Mouse (Mus musculus): ENCODE measurements around the gene Ndst4. TPM values are rescaled to one million over a fixed set of nuclear protein-coding genes. Genes with fewer than 3 reads are reported as not detected.

The Ndst4 gene
- polyA plus RNA-seq, 1 experiment from 2014 or later: 0.07 TPM

DNA sequence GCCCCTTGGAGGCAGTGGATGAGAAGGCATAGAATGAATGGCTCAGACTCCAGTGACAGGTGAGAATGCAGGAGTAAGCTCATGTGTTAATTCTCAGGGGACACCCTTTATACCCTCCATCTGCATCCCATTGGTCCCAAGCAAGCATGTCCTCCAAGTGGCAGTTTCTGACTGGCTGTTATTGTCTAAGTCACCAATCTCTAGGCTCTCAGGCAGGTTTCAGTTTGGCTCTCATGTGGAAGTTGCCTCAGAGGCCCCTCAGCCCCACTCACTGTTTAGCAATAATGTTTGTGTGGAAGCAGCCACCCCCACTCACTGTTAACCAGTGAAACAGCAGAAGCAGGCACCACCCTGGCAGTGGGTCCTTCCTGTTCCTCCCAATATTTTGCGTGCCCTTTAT, 353.0 kb downstream of the Ndst4 start:
- Histone ChIP-seq H3K27ac (replicated peaks) (no peak overlapping the region), H3K36me3 (no peaks in the 10 kb centered on the region), H3K9me3 (replicated peaks) (no peaks in the 10 kb centered on the region), H3K4me3 (no peak overlapping the region), H3K27me3 (ENCODE audit: low read depth, poor library complexity, severe bottlenecking) (no peaks in the 10 kb centered on the region), H3K4me1 (peaks cover 7% of the 10 kb centered on the region)
- WGBS: 95% methylated on average over 1 of the region's 1 CpGs
- no peak for DNase-seq (ENCODE audit: low spot score)

DNA sequence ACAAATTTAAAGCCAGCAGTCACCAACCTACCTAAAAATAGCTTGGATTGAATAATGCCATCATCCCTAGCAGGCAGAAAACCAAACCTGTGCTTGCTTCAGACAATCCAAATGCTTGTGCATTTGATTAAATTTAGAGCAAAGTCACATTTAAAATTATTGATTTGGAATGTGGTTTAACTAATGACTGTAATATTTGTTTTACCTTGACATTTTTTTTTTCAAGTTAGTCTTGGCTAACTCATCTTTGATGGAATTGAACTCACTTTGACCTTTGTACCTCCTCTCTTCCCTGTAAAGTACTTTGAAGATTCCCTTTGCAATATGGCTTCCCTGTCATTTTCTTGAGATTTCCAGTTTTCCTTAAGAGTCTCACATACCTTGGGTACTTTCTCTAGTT, 356.8 kb downstream of the Ndst4 start:
- no peaks in the 10 kb centered on the region for H3K9me3 ChIP-seq (replicated peaks)
- no peak overlapping the region for H3K4me3 ChIP-seq
- no peak for DNase-seq (ENCODE audit: low spot score)
- no peak overlapping the region for H3K27ac ChIP-seq (replicated peaks)
- H3K36me3 ChIP-seq: no peaks in the 10 kb centered on the region
- H3K27me3 ChIP-seq (ENCODE audit: low read depth, poor library complexity, severe bottlenecking): no peaks in the 10 kb centered on the region
- H3K4me1 ChIP-seq: peaks cover 7% of the 10 kb centered on the region
